Mouse (Mus musculus) forebrain, embryonic 16.5 days (tissue): ENCODE data around the gene Mov10. TPM values are rescaled to one million over a fixed set of nuclear protein-coding genes. Genes with fewer than 3 reads are reported as not detected.
"Not testable (repeated sequence)": the region's sequence is repeated elsewhere in the genome, so short reads cannot be mapped to it uniquely, and the experiment has no call there.

Experiments
- ATAC-seq: fragments of 200-750 bp; cut with Nextera tagmentation; 2 replicates; pipeline ENCODE4 v1.8.0; 2017; ENCODE audit warnings: mild to moderate bottlenecking, moderate library complexity
- H3K27ac ChIP-seq: fragments of 300-500 bp; sonication (generic); 2 replicates; pipeline ENCODE4 v1.5.1; 2014; ENCODE audit warnings: low read length, control low read depth
- H3K27me3 ChIP-seq: fragments of 300-500 bp; sonication (generic); replicated peaks from 2 replicates; pipeline ENCODE4 v1.6.1; 2014; ENCODE audit warnings: low read length; ENCODE audit not compliant: control insufficient read depth, insufficient read depth
- H3K36me3 ChIP-seq: fragments of 300-500 bp; sonication (generic); 2 replicates; pipeline ENCODE4 v1.6.1; 2014; ENCODE audit not compliant: control insufficient read depth, insufficient read depth
- H3K4me1 ChIP-seq: fragments of 300-500 bp; sonication (generic); replicated peaks from 2 replicates; pipeline ENCODE4 v1.6.1; 2014; ENCODE audit warnings: low read length; ENCODE audit not compliant: control insufficient read depth, insufficient read depth
- H3K4me2 ChIP-seq: fragments of 300-500 bp; sonication (generic); 2 replicates; pipeline ENCODE4 v1.6.1; 2014; ENCODE audit warnings: mild to moderate bottlenecking, low read length, control low read depth
- H3K4me3 ChIP-seq: fragments of 300-500 bp; sonication (generic); replicated peaks from 2 replicates; pipeline ENCODE4 v1.5.1; 2014; ENCODE audit warnings: mild to moderate bottlenecking, low read length, control low read depth
- H3K9ac ChIP-seq: fragments of 300-500 bp; sonication (generic); replicated peaks from 2 replicates; pipeline ENCODE4 v1.6.1; 2014; ENCODE audit warnings: low read depth, low read length, control low read depth
- H3K9me3 ChIP-seq: fragments of 300-500 bp; sonication (generic); 2 replicates; pipeline ENCODE4 v1.6.1; 2016; ENCODE audit warnings: low read length; ENCODE audit not compliant: control insufficient read depth
- WGBS: fragments of 180-500 bp; shearing (Covaris S2); extraction: QIAGEN DNeasy Blood & Tissue Kit; methylation state at CpG from one replicate; pipeline ENCODE4 v1.1.7; 2014; 5-methylcytosine and 5-hydroxymethylcytosine counted together
- polyA plus RNA-seq: library from polyadenylated mRNA; unstranded; fragments of >200 nt; fragmentation: Nextera tagmentation; extraction: Ambion mirVana; gene quantifications from 2 replicates; pipeline ENCODE4 v1.2.1, GENCODE M21; 2015

Gene Mov10
- polyA plus RNA-seq, 1 experiment from 2014 or later = 8.7 TPM

GRCm38 (mm10) chr3:104762103-104762863 lies 56.1 kb downstream of the Mov10 start:
- H3K4me3 ChIP-seq, H3K9me3 ChIP-seq, H3K4me2 ChIP-seq, ATAC-seq, H3K9ac ChIP-seq, H3K27me3 ChIP-seq, H3K36me3 ChIP-seq, H3K27ac ChIP-seq, H3K4me1 ChIP-seq: not testable (repeated sequence)
- 25% methylated on average over 19 of the region's 20 CpGs for WGBS

GRCm38 (mm10) chr3:104758869-104759268 lies 59.5 kb downstream of the Mov10 start:
- peak; percentile 26; the same call in 1 of the 2 replicates for ATAC-seq
- H3K27ac ChIP-seq = no peak overlapping the region
- WGBS = 2% methylated on average over 5 of the region's 5 CpGs
- no peaks in the 10 kb centered on the region for H3K36me3 ChIP-seq
- H3K27me3 ChIP-seq = peaks cover 6% of the 10 kb centered on the region; the same call in 1 of the 2 replicates
- H3K4me2 ChIP-seq = peak overlapping the region; percentile 46
- H3K4me1 ChIP-seq = peaks cover 9% of the 10 kb centered on the region
- H3K9me3 ChIP-seq = no peaks in the 10 kb centered on the region
- peak overlapping the region; percentile 32 for H3K4me3 ChIP-seq
- H3K9ac ChIP-seq = peak overlapping the region; percentile 16; the same call in 1 of the 2 replicates

- H3K36me3 ChIP-seq = no peaks in the 10 kb centered on the region
- no peak overlapping the region for H3K27ac ChIP-seq
- WGBS = under 1% methylated on average over 27 of the region's 27 CpGs
- peaks cover 9% of the 10 kb centered on the region for H3K4me1 ChIP-seq
- peak overlapping the region; percentile 16 for H3K9ac ChIP-seq
- H3K9me3 ChIP-seq = no peaks in the 10 kb centered on the region
- ATAC-seq = peak; percentile 90
- H3K27me3 ChIP-seq = peaks cover 6% of the 10 kb centered on the region; the same call in 1 of the 2 replicates
- H3K4me3 ChIP-seq = peak overlapping the region; percentile 32
- H3K4me2 ChIP-seq = peak overlapping the region; percentile 46
These were observed 60.0 kb downstream of the Mov10 start for GRCm38 (mm10) chr3:104758406-104758805.

- 16% methylated on average over 23 of the region's 25 CpGs for WGBS
- ATAC-seq = not testable (repeated sequence)
These were observed 65.5 kb downstream of the Mov10 start for GRCm38 (mm10) chr3:104752845-104753244.

More at GRCm38 (mm10) chr3:104752845-104753244, 65.5 kb downstream of the Mov10 start:
- not testable (repeated sequence) for H3K27me3 ChIP-seq, H3K4me3 ChIP-seq, H3K9me3 ChIP-seq, H3K9ac ChIP-seq, H3K27ac ChIP-seq, H3K4me2 ChIP-seq, H3K36me3 ChIP-seq, H3K4me1 ChIP-seq

Other genes starting within 250 kb of the Mov10 start
- gene Slc16a1, start 179.9 kb downstream of the Mov10 start, polyA plus RNA-seq = 17.8 and 22.6 TPM in 2 replicates
- 1.8 and 2.3 TPM in 2 replicates for gene Ppm1j, start 37.5 kb downstream of the Mov10 start, polyA plus RNA-seq
- gene Fam19a3, start 36.7 kb downstream of the Mov10 start, polyA plus RNA-seq = 0.16 and 0.17 TPM in 2 replicates
- 41.1 and 47.7 TPM in 2 replicates for gene Rhoc, start 30.2 kb downstream of the Mov10 start, polyA plus RNA-seq
- 37.4 and 42.8 TPM in 2 replicates for gene St7l, start 45.4 kb upstream of the Mov10 start, polyA plus RNA-seq
- gene Capza1, start 45.9 kb upstream of the Mov10 start, polyA plus RNA-seq = 169 and 183 TPM in 2 replicates
- 0.46 and 0.56 TPM in 2 replicates for gene Wnt2b, start 143.4 kb upstream of the Mov10 start, polyA plus RNA-seq
- gene Cttnbp2nl, start 234.6 kb upstream of the Mov10 start, polyA plus RNA-seq = 62.6 and 70.2 TPM in 2 replicates
- not detected in 2 replicates for gene 4930564D02Rik, start 248.3 kb upstream of the Mov10 start, polyA plus RNA-seq